Mouse (Mus musculus): ENCODE measurements around the gene Gng2. TPM values are rescaled to one million over a fixed set of nuclear protein-coding genes. Genes with fewer than 3 reads are reported as not detected.

Gene Gng2
- 1 to 10 TPM; 3.5 to 7.3 TPM for total RNA-seq (2021)
- long read RNA-seq, experiment 1, partial matches to known transcripts = 0 of 1 reads
- long read RNA-seq, experiment 1, other reads (novel, unspliced or antisense) = 1 of 1 reads
- long read RNA-seq, experiment 2, partial matches to known transcripts = 0 of 1 reads
- long read RNA-seq, experiment 2, other reads (novel, unspliced or antisense) = 1 of 1 reads

- no peak for DNase-seq
Observed at GRCm38 (mm10) chr14:19977271-19978024, at the start of gene Gng2. TSS of gene Gng2 (minus strand) at chr14:19977627.

- no peak for DNase-seq
Observed at GRCm38 (mm10) chr14:20024888-20025719, 47.7 kb upstream of the Gng2 start.

- no peak for DNase-seq
Observed at GRCm38 (mm10) chr14:20023939-20024338, 46.5 kb upstream of the Gng2 start.

- no peak for DNase-seq
Observed at GRCm38 (mm10) chr14:20019486-20019885, 42.1 kb upstream of the Gng2 start.

- no peak for DNase-seq
Observed at GRCm38 (mm10) chr14:20012506-20013275, 35.3 kb upstream of the Gng2 start.

- no peak for DNase-seq
Observed at GRCm38 (mm10) chr14:20007446-20007845, 30.0 kb upstream of the Gng2 start.

- no peak for DNase-seq
Observed at GRCm38 (mm10) chr14:20004777-20005289, 27.4 kb upstream of the Gng2 start.

GRCm38 (mm10) chr14:19996853-19997252, 19.4 kb upstream of the Gng2 start:
- no peak for DNase-seq

GRCm38 (mm10) chr14:19995943-19996342, 18.5 kb upstream of the Gng2 start:
- no peak for DNase-seq

GRCm38 (mm10) chr14:19994068-19994467, 16.6 kb upstream of the Gng2 start:
- DNase-seq = no peak

- DNase-seq = no peak
Observed at GRCm38 (mm10) chr14:19993570-19993883, 16.1 kb upstream of the Gng2 start.

GRCm38 (mm10) chr14:19992873-19993569, 15.6 kb upstream of the Gng2 start:
- no peak for DNase-seq

GRCm38 (mm10) chr14:19991861-19992260, 14.4 kb upstream of the Gng2 start:
- no peak for DNase-seq

- DNase-seq = no peak
Observed at GRCm38 (mm10) chr14:19990436-19990993, 13.1 kb upstream of the Gng2 start.

- DNase-seq = no peak
Observed at GRCm38 (mm10) chr14:19988410-19988809, 11.0 kb upstream of the Gng2 start.

GRCm38 (mm10) chr14:19987358-19987834, 10.0 kb upstream of the Gng2 start:
- no peak for DNase-seq

- peak; percentile 16 for DNase-seq
Observed at GRCm38 (mm10) chr14:19986614-19987357, 9.4 kb upstream of the Gng2 start.

GRCm38 (mm10) chr14:19985912-19986613, 8.6 kb upstream of the Gng2 start:
- DNase-seq = no peak

GRCm38 (mm10) chr14:19985107-19985911, 7.9 kb upstream of the Gng2 start:
- peak; percentile 53 for DNase-seq
